Mouse (Mus musculus): ENCODE measurements around the gene Eif4g3. TPM values are rescaled to one million over a fixed set of nuclear protein-coding genes. Genes with fewer than 3 reads are reported as not detected.

Eif4g3 gene
- polyA plus RNA-seq, 1 experiment from 2014 or later, result 61.6 TPM

DNA sequence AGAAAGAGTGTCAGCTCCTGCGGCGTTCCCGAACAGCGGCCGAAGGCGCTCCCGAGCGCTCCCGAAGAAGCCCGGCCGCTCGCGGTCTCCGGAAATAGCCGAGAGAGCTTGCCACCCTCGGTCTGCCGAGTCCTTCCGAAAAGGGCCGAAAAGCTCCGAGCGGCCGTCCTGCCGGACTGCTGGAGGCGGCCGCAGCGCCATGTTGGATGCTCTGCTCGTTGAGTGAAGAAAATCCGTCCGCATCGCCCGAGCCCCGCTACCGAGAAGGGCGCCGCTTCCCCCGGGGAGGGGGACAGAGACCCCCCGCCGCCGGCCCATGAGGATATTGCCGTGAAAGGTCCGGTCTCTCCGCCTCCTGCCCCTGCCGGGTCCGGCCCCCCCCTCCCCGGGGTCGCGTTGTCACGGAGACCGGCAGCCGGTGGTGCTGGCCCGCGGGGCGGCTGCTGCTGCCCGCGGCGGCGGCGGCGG lies 503 bp downstream of the Eif4g3 start:
- Histone ChIP-seq H3K4me3 (peak overlapping the region; percentile 100), H3K4me1 (peaks cover 32% of the 10 kb centered on the region), H3K9ac (peak overlapping the region; percentile 100), H3K4me2 (replicated peaks) (peak overlapping the region; percentile 84), H3K27ac (peak overlapping the region; percentile 95), H3K27me3 (no peaks in the 10 kb centered on the region), H3K36me3 (peaks cover 17% of the 10 kb centered on the region), H3K9me3 (replicated peaks) (no peaks in the 10 kb centered on the region)
- under 1% methylated on average over 44 of the region's 59 CpGs for WGBS
- ATAC-seq (ENCODE audit: low FRiP score), result peak; percentile 95

DNA sequence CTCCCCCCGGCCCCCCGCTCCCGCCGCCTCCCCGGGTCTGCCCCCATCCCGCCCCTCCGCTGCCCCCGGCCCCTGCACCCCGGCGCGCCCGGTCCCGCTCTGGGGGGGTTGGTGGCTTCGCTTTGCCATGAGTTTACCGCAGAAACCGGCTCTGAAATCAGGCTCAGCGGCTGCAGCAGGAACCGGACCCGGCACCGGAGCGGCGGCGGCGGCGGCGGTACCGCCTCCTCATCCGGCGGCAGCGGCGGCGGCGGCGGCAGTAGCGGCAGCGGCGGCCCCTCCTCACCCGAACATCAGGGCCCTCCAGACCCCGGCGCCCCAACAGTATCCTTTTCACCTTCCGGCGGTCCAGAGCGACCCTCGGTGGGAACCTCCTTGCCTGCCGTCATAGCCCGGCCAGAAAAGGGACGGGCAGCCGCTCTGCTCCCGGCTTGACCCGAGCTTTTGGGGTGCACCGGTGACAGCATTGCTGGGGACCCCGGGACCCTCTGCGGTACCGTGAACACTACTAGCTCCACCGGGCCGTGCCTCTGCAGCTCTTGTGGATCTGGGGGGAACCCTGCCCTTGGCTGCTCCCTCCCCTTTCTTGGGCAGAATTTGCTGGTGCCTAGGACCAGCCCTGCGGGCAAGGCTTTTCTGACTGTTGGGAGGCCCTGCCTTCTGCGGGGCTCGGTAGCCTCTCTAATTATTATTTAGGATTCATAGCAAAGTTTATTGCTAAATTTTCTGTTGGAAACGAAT lies 1.2 kb downstream of the Eif4g3 start:
- Histone ChIP-seq H3K36me3 (peaks cover 24% of the 10 kb centered on the region), H3K9ac (peak overlapping the region; percentile 100), H3K27ac (peak overlapping the region; percentile 95), H3K9me3 (replicated peaks) (no peaks in the 10 kb centered on the region), H3K27me3 (no peaks in the 10 kb centered on the region), H3K4me2 (replicated peaks) (peak overlapping the region; percentile 84), H3K4me1 (peaks cover 35% of the 10 kb centered on the region), H3K4me3 (peak overlapping the region; percentile 100)
- ATAC-seq (ENCODE audit: low FRiP score), result 0 out of 2 replicates have a peak, but pooled peaks have one; percentile 14
- WGBS, result under 1% methylated on average over 46 of the region's 60 CpGs

DNA sequence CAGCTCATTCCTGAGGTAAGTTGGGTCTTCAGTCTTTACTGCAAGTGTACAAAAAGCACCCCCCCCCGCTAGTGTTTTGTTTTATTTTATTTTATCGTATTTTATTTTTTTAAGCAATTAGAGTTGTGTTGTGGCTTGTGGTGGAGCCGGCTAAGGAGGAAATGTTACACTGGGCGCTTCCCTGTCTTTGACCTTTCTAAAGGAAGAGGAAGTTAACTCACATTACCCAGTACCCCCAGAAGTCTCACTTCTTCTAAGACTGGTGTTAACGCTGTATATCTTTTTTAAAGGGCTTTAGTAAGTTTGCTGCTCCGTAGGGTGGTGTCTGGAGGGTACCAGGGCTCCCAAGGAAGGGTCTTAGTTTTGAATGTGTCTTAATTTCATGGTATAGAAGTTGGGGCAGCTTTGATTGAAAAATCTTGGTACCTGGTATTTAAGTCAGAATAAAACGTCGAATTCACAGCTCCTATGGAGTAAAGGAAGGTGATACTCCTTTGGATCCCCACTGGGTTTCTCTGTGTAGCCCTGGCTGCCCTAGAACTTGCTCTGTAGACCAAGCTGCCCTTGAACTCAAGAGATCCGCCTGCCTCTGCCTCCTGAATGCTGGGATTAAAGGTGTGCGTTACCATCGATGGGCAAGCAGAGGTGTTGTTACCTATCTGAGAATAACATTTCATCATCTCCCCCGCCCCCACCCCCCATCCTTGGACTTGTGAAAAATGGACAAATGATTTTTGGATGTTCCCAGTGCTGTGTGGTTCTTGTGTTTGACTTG lies 1.9 kb downstream of the Eif4g3 start:
- peak overlapping the region; percentile 84 for H3K4me2 ChIP-seq (replicated peaks)
- H3K27me3 ChIP-seq, result no peaks in the 10 kb centered on the region
- peak overlapping the region; percentile 95; the same call in 1 of the 2 replicates for H3K27ac ChIP-seq
- WGBS, result 46% methylated on average over 12 of the region's 12 CpGs
- H3K4me1 ChIP-seq, result peaks cover 35% of the 10 kb centered on the region
- peaks cover 31% of the 10 kb centered on the region for H3K36me3 ChIP-seq
- H3K9me3 ChIP-seq (replicated peaks), result no peaks in the 10 kb centered on the region
- H3K4me3 ChIP-seq, result peak overlapping the region; percentile 100
- ATAC-seq (ENCODE audit: low FRiP score), result no peak
- H3K9ac ChIP-seq, result peak overlapping the region; percentile 100

DNA sequence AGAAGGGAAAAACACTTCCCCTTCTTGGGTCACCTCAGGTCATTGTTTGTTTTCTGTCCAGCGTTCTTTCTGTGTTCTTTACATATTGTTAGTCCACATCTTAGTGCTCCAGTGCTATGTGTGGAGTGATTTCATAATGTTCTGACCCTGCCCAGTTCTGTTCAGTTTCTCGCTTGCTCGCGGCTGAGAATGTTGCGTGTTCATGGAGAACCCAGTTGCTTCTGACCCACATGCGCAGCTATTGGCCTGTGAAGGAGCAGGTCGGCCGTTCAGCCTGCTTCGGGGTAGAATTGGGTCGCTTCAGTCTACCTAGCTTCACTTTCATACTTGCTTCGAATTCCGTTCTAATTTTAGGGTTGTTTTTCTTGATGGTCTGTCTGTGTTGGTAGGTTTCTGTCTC lies 2.6 kb downstream of the Eif4g3 start:
- Histone ChIP-seq H3K27ac (no peak overlapping the region), H3K9ac (peak overlapping the region; percentile 100; the same call in 1 of the 2 replicates), H3K9me3 (replicated peaks) (no peaks in the 10 kb centered on the region), H3K36me3 (peaks cover 32% of the 10 kb centered on the region), H3K4me3 (peak overlapping the region; percentile 100), H3K27me3 (no peaks in the 10 kb centered on the region), H3K4me1 (peaks cover 39% of the 10 kb centered on the region), H3K4me2 (replicated peaks) (peak overlapping the region; percentile 84)
- 78% methylated on average over 12 of the region's 12 CpGs for WGBS
- no peak for ATAC-seq (ENCODE audit: low FRiP score)

DNA sequence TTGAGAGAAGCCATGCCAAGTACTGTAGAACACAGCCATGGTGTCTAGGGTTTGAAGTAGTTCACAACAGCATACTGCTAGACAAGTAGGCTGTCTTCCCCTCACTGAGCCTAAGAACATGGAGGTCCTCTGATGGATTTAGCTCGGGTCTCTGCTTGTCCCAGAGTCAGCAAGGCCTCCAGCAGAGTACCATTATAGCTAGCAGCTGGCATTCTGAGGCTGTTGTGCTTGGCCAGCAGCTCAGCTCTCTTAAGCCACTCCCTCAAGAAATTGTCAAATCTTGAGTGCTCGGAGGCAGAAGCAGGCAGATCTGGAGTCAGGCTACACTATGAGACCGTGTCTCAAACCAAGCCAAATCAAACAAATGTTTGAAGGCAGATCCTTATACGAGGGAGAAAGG lies 5.4 kb downstream of the Eif4g3 start:
- peaks cover 46% of the 10 kb centered on the region for H3K4me1 ChIP-seq
- H3K27ac ChIP-seq, result no peak overlapping the region
- peaks cover 52% of the 10 kb centered on the region for H3K36me3 ChIP-seq
- H3K4me2 ChIP-seq (replicated peaks), result no peak overlapping the region
- H3K9me3 ChIP-seq (replicated peaks), result no peaks in the 10 kb centered on the region
- H3K4me3 ChIP-seq, result no peak overlapping the region
- 69% methylated on average over 4 of the region's 4 CpGs for WGBS
- no peaks in the 10 kb centered on the region for H3K27me3 ChIP-seq
- no peak for ATAC-seq (ENCODE audit: low FRiP score)
- H3K9ac ChIP-seq, result no peak overlapping the region

DNA sequence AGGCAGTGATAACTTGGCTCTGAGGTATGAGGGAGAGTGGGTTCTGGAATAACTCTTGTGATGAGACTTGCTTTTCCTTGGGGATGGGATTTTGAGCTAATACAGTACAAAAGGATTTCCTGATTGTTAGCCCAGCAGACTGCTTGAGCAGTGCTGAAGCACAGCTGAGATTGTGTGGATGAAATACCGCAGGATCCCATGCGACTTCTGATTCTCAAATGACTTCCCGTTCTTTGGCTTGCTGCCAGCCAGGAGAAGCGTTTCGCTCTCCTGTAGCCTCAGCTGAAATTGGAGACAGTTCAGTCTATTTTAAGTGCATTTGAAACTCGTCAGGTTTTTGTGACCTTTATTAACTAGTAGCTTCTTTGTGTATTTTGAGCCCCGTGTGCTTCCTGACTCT lies 7.9 kb downstream of the Eif4g3 start:
- Histone ChIP-seq H3K9me3 (replicated peaks) (no peaks in the 10 kb centered on the region), H3K9ac (no peak overlapping the region), H3K4me2 (replicated peaks) (no peak overlapping the region), H3K36me3 (peaks cover 69% of the 10 kb centered on the region), H3K4me1 (peaks cover 34% of the 10 kb centered on the region), H3K4me3 (no peak overlapping the region), H3K27ac (0 out of 2 replicates have a peak overlapping the region, but pooled peaks have one; percentile 26), H3K27me3 (no peaks in the 10 kb centered on the region)
- WGBS, result 60% methylated on average over 7 of the region's 7 CpGs
- no peak for ATAC-seq (ENCODE audit: low FRiP score)

DNA sequence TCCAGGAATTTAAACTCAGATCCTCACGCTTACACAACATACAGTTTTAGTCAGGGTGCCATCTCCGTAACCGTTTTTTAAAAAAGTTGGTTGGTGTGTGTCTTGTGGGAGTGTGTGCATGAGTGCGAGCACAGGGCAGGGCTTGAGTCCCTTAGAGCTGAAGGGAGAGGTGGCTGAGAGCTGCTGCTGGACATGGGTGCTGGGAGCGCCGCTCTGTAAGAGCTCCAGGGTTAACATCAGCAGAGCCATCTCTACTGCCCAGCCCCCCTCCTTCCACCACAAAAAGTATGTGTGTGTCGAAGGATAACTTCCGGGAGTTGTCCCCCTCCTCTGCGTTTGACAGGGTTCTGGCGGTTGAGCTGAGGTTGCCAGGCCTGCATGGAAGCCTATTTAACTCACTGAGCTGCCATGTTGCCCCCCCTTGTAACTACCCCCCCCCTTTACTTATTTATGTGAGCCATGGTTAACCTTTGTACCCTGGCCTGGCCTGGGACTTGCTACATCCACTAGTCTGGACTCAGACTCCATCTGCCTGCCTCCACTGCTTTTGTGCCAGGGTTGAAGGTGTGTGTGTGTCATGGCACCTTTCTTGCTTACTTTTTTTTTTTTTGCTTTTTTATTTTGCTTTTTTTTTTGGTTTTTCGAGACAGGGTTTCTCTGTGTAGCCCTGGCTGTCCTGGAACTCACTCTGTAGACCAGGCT lies 11.2 kb downstream of the Eif4g3 start:
- 91% methylated on average over 11 of the region's 11 CpGs for WGBS
- H3K36me3 ChIP-seq, result peaks cover 62% of the 10 kb centered on the region

DNA sequence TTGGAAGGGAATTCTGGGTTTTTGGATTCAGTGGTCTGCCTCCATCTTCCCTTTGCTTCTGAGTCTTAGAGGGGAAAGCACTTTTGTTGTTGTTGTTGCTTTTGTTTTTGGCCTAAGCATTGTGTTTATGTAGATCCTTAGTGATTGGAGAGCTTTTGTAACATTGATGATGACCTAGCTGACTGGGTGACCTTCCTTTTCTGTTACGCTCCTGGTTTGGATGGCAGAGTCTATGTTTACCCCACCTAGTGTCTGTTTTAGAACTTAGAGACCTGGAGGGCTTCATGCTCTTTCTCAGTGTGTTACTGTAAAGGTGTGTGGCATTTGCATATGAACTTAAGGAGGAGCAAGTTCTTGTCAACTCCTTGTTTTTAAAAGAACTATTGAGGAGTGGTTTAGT lies 13.0 kb downstream of the Eif4g3 start:
- Histone ChIP-seq H3K36me3 (peaks cover 57% of the 10 kb centered on the region), H3K4me2 (replicated peaks) (no peak overlapping the region), H3K9ac (no peak overlapping the region), H3K27ac (no peak overlapping the region), H3K4me3 (no peak overlapping the region), H3K4me1 (peaks cover 7% of the 10 kb centered on the region), H3K9me3 (replicated peaks) (no peaks in the 10 kb centered on the region), H3K27me3 (no peaks in the 10 kb centered on the region)
- ATAC-seq (ENCODE audit: low FRiP score), result no peak
- WGBS, result 97% methylated on average over 1 of the region's 1 CpGs

More for the DNA sequence above, 11.2 kb downstream of the Eif4g3 start:
- no peak for ATAC-seq (ENCODE audit: low FRiP score)
- Histone ChIP-seq H3K9ac (no peak overlapping the region), H3K4me3 (no peak overlapping the region), H3K27me3 (no peaks in the 10 kb centered on the region), H3K4me2 (replicated peaks) (no peak overlapping the region), H3K4me1 (peaks cover 14% of the 10 kb centered on the region), H3K9me3 (replicated peaks) (no peaks in the 10 kb centered on the region), H3K27ac (no peak overlapping the region)

DNA sequence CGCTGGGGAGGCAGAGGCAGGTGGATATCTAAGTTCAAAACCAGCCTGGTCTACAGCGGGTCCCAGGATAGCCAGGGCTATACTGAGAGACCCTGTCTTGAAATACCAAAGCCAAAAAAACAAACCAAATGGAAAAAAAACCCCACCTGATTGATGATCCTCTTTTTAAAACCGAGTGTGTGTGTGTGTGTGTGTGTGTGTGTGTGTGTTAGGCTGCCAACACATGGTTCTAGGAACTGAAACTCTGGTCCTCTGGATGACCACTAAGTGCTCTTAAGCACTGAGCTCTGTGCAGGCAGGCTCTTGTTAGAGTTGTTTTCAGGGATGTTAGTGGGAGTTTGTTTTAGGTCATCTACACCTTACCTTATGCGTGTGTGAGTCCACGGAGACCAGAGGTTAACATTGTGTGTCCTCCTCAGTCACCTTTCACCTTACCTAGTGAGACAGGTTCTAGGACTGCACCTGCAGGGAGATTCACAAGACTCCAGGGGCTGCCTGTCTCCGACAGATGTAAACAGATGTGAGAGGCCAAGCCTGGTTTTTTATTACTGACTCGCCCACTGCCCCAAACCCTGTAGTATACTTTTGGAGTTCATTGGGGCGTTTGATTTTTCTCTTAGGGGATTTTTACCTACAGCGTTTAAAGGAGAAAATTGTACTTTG lies 14.3 kb downstream of the Eif4g3 start:
- no peak overlapping the region for H3K27ac ChIP-seq
- WGBS, result 91% methylated on average over 9 of the region's 9 CpGs
- peaks cover 48% of the 10 kb centered on the region for H3K36me3 ChIP-seq
- ATAC-seq (ENCODE audit: low FRiP score), result no peak
- H3K9me3 ChIP-seq (replicated peaks), result no peaks in the 10 kb centered on the region
- no peak overlapping the region for H3K4me3 ChIP-seq
- no peak overlapping the region for H3K9ac ChIP-seq
- no peaks in the 10 kb centered on the region for H3K27me3 ChIP-seq
- H3K4me1 ChIP-seq, result peaks cover 5% of the 10 kb centered on the region
- no peak overlapping the region for H3K4me2 ChIP-seq (replicated peaks)

DNA sequence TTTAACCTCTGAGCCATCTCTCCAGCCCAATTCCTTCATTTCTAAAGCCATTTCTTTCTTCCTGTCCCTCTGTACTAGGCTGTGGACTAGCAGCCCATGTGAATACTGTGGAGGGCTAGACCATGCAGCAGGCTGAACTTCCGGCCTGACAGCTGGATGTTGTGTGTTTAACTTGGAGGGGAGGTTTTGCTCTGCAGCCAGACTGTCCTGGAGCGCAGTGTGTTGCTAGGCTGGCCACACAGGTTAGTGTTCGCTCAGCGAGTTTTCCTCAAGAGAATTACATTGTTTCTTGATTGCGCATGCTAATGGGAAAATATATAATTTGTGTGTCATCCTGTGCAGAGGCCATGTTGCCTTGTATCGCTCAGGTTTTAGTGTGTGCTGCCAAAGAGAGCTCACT lies 15.8 kb downstream of the Eif4g3 start:
- Histone ChIP-seq H3K4me1 (no peaks in the 10 kb centered on the region; the same call in 1 of the 2 replicates), H3K27ac (no peak overlapping the region), H3K9ac (no peak overlapping the region), H3K4me3 (no peak overlapping the region), H3K4me2 (replicated peaks) (no peak overlapping the region), H3K9me3 (replicated peaks) (no peaks in the 10 kb centered on the region), H3K36me3 (peaks cover 52% of the 10 kb centered on the region), H3K27me3 (no peaks in the 10 kb centered on the region)
- no peak for ATAC-seq (ENCODE audit: low FRiP score)
- WGBS, result 93% methylated on average over 6 of the region's 6 CpGs

DNA sequence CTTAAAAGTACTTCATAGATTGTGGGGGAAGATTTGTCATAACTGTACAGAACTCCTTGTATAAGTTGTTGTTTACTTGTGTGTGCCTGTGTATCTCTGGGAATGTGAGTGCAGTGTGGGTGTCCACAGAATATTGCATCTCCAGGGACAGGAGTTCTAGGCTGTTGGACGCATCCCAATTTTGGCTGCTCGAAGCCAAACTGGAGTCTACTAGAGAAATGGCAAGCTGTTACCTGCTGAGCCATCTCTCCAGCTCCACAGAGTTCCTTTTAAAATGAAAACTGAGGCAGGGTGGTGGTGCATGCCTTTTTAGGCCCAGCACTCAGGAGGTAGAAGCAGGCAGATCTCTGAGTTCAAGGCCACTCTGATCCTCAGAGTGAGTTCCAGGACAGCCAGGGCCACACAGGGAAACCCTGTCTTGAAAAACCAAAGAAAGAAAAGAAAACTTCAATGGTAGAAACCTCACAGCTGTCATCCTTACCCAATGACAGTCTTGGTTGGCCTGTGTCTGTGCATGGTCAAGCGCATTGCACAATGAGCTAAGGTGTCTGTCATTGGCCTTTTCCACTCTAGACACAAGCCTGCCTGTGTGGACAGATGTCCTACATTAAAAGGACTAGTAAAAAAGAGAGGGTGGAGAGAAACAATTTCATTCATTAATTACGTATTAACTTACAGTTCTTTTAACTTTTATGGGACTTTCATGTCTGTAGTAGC lies 17.1 kb downstream of the Eif4g3 start:
- Histone ChIP-seq H3K4me1 (no peaks in the 10 kb centered on the region; the same call in 1 of the 2 replicates), H3K4me2 (replicated peaks) (no peak overlapping the region), H3K27ac (no peak overlapping the region), H3K27me3 (no peaks in the 10 kb centered on the region), H3K36me3 (peaks cover 53% of the 10 kb centered on the region), H3K9me3 (replicated peaks) (no peaks in the 10 kb centered on the region), H3K4me3 (no peak overlapping the region), H3K9ac (no peak overlapping the region)
- ATAC-seq (ENCODE audit: low FRiP score), result no peak
- WGBS, result 99% methylated on average over 4 of the region's 4 CpGs

Data from hindbrain, embryonic 12.5 days (tissue).